Mouse (Mus musculus): ENCODE data around the gene Lrrc8a. TPM values are rescaled to one million over a fixed set of nuclear protein-coding genes. Genes with fewer than 3 reads are reported as not detected.
A peak's percentile ranks its signal among the peaks of the same experiment; 100 is the strongest.

Lrrc8a gene
- 24.3 and 30.2 TPM in 2 replicates for polyA plus RNA-seq (2012; rRNA removed)

GRCm38 (mm10) chr2:30237199-30237880 is at the start of gene Lrrc8a:
Gene Lrrc8a (plus strand): TSS chr2:30237715.
- DNase-seq (ENCODE audit: low spot score), result peak; percentile 100

- DNase-seq (ENCODE audit: low spot score), result no peak
These were observed 45.5 kb upstream of the Lrrc8a start for GRCm38 (mm10) chr2:30191790-30192580.

- DNase-seq (ENCODE audit: low spot score), result no peak
These were observed 42.9 kb upstream of the Lrrc8a start for GRCm38 (mm10) chr2:30194656-30195055.

GRCm38 (mm10) chr2:30198021-30198420 is 39.5 kb upstream of the Lrrc8a start:
- DNase-seq (ENCODE audit: low spot score), result no peak

- no peak for DNase-seq (ENCODE audit: low spot score)
These were observed 37.5 kb upstream of the Lrrc8a start for GRCm38 (mm10) chr2:30199984-30200383.

- no peak for DNase-seq (ENCODE audit: low spot score)
These were observed 37.1 kb upstream of the Lrrc8a start for GRCm38 (mm10) chr2:30200388-30200925.

- no peak for DNase-seq (ENCODE audit: low spot score)
These were observed 34.1 kb upstream of the Lrrc8a start for GRCm38 (mm10) chr2:30203439-30203838.

- DNase-seq (ENCODE audit: low spot score), result no peak
These were observed 32.3 kb upstream of the Lrrc8a start for GRCm38 (mm10) chr2:30205255-30205628.

GRCm38 (mm10) chr2:30205629-30206357 is 31.7 kb upstream of the Lrrc8a start, which contains the start of gene Kyat1:
Gene Kyat1 (minus strand): TSS chr2:30205847.
- peak; percentile 76 for DNase-seq (ENCODE audit: low spot score)

GRCm38 (mm10) chr2:30207401-30207800 is 30.1 kb upstream of the Lrrc8a start:
- no peak for DNase-seq (ENCODE audit: low spot score)

GRCm38 (mm10) chr2:30207886-30208285 is 29.6 kb upstream of the Lrrc8a start:
- no peak for DNase-seq (ENCODE audit: low spot score)

GRCm38 (mm10) chr2:30211408-30212168 is 25.9 kb upstream of the Lrrc8a start:
- no peak for DNase-seq (ENCODE audit: low spot score)

GRCm38 (mm10) chr2:30212169-30212545 is 25.4 kb upstream of the Lrrc8a start:
- DNase-seq (ENCODE audit: low spot score), result no peak

GRCm38 (mm10) chr2:30212951-30213350 is 24.6 kb upstream of the Lrrc8a start:
- no peak for DNase-seq (ENCODE audit: low spot score)

GRCm38 (mm10) chr2:30214745-30215144 is 22.8 kb upstream of the Lrrc8a start:
- no peak for DNase-seq (ENCODE audit: low spot score)

- no peak for DNase-seq (ENCODE audit: low spot score)
These were observed 22.0 kb upstream of the Lrrc8a start for GRCm38 (mm10) chr2:30215493-30215892.

GRCm38 (mm10) chr2:30216293-30216692 is 21.2 kb upstream of the Lrrc8a start:
- no peak for DNase-seq (ENCODE audit: low spot score)

GRCm38 (mm10) chr2:30235593-30235992 is 1.9 kb upstream of the Lrrc8a start:
- DNase-seq (ENCODE audit: low spot score), result no peak

GRCm38 (mm10) chr2:30236426-30237198 is 903 bp upstream of the Lrrc8a start:
- no peak for DNase-seq (ENCODE audit: low spot score)

- peak; percentile 73 for DNase-seq (ENCODE audit: low spot score)
These were observed 366 bp downstream of the Lrrc8a start for GRCm38 (mm10) chr2:30237881-30238280.

Data from urinary bladder, adult 2 months (tissue).